Mouse (Mus musculus): ENCODE data around the gene Eif2ak1. TPM values are rescaled to one million over a fixed set of nuclear protein-coding genes. Genes with fewer than 3 reads are reported as not detected.

Gene Eif2ak1
- total and polyA plus RNA-seq, 3 experiments = 12.9 to 73.0 (median 34.6) TPM

- H3K36me3 ChIP-seq (replicated peaks) = peaks cover 11% of the 10 kb centered on the region
- peak overlapping the region; percentile 67; the same call in 1 of the 2 replicates for H3K4me3 ChIP-seq (ENCODE audit: low read depth, low read length)
- no peak for TF ChIP-seq GATA2 (IDR thresholded peaks at IDR 0.05; ENCODE audit: borderline replicate concordance, low read depth, low read length)
- no peak for TF ChIP-seq GATA1 (IDR thresholded peaks at IDR 0.05; ENCODE audit: borderline replicate concordance, low read length)
- no peak for TF ChIP-seq TAL1 (conservative IDR thresholded peaks at IDR 0.05; ENCODE audit: low read depth, low read length)
- TF ChIP-seq CTCF (IDR thresholded peaks at IDR 0.05; ENCODE audit: low read depth, low read length) = no peak
- TF ChIP-seq POLR2AphosphoS5 (IDR thresholded peaks at IDR 0.05; ENCODE audit: insufficient replicate concordance, low read depth, low read length) = no peak
- ATAC-seq (ENCODE audit: extremely low read depth, insufficient number of reproducible peaks, low FRiP score, poor library complexity, severe bottlenecking) (no peak), DNase-seq (ENCODE audit: low spot score) (no peak)
- H3K9me3 ChIP-seq (replicated peaks) = no peaks in the 10 kb centered on the region
- no peaks in the 10 kb centered on the region for H3K27me3 ChIP-seq (ENCODE audit: insufficient read depth, low read length)
- peaks cover 30% of the 10 kb centered on the region for H3K4me1 ChIP-seq (ENCODE audit: insufficient read depth, low read depth, low read length)
Observed at GRCm38 (mm10) chr5:143819906-143820660, 2.5 kb downstream of the Eif2ak1 start.

DNA sequence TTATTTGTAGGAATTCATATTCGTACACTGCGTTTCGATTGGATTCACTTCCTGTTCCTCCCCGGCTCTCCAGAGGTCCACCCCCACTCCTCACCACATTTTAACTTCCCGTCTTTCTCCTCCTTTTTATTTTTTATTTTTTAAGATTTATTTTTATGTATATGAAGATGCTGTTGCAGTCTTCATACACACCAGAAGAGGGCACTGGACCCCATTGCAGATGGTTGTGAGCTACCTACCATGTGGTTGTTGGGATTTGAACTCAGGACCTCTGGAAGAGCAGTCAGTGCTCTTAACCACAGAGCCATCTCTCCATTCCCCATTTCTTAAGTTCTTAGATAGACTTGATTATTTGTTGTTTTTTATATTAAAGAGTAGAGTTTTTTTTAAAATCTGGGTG, 3.2 kb downstream of the Eif2ak1 start:
- Histone ChIP-seq H3K27me3 (ENCODE audit: insufficient read depth, low read length) (no peaks in the 10 kb centered on the region), H3K4me1 (ENCODE audit: insufficient read depth, low read depth, low read length) (peaks cover 30% of the 10 kb centered on the region), H3K4me3 (ENCODE audit: low read depth, low read length) (no peak overlapping the region), H3K36me3 (replicated peaks) (peaks cover 11% of the 10 kb centered on the region), H3K9me3 (replicated peaks) (no peaks in the 10 kb centered on the region)
- TF ChIP-seq POLR2AphosphoS5 (IDR thresholded peaks at IDR 0.05; ENCODE audit: insufficient replicate concordance, low read depth, low read length) (no peak), TAL1 (conservative IDR thresholded peaks at IDR 0.05; ENCODE audit: low read depth, low read length) (no peak), CTCF (IDR thresholded peaks at IDR 0.05; ENCODE audit: low read depth, low read length) (no peak), GATA1 (IDR thresholded peaks at IDR 0.05; ENCODE audit: borderline replicate concordance, low read length) (no peak), GATA2 (IDR thresholded peaks at IDR 0.05; ENCODE audit: borderline replicate concordance, low read depth, low read length) (no peak)
- DNase-seq (ENCODE audit: low spot score) (no peak), ATAC-seq (ENCODE audit: extremely low read depth, insufficient number of reproducible peaks, low FRiP score, poor library complexity, severe bottlenecking) (no peak)

DNA sequence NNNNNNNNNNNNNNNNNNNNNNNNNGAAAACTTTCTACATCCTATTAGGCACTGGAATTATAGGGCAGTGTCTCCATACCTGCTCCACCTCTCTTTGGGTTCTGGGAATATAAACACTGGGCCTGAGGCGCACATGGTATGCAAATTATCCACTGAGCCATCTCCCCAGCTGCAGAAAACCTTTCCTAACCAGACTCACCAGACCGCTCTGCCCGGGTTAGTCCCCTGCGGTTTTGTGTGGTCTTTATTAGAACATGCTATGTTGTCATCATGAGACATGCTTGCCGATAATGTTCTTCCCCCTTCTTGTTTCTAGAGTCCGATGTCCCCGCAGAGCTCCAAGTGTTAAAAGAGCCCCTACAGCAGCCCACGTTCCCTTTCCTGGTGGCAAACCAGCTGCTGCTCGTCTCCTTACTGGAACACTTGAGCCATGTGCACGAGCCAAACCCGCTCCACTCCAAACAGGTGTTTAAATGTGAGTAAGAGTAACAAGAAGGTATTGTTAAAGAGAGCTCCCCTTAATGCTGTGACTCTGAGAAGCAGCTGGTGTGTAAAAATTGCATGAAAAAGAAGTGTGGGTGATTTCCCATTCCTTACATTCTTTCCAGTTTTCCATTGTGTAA, 54.1 kb downstream of the Eif2ak1 start:
- no peaks in the 10 kb centered on the region for H3K9me3 ChIP-seq (replicated peaks)
- no peaks in the 10 kb centered on the region for H3K27me3 ChIP-seq (ENCODE audit: insufficient read depth, low read length)
- H3K36me3 ChIP-seq (replicated peaks) = peaks cover 51% of the 10 kb centered on the region
- no peak overlapping the region for H3K4me3 ChIP-seq (ENCODE audit: low read depth, low read length)
- no peak for DNase-seq (ENCODE audit: low spot score)
- peaks cover 12% of the 10 kb centered on the region; the same call in 1 of the 2 replicates for H3K4me1 ChIP-seq (ENCODE audit: insufficient read depth, low read depth, low read length)
- TF ChIP-seq GATA2 (IDR thresholded peaks at IDR 0.05; ENCODE audit: borderline replicate concordance, low read depth, low read length) = no peak
- TF ChIP-seq TAL1 (conservative IDR thresholded peaks at IDR 0.05; ENCODE audit: low read depth, low read length) = no peak
- TF ChIP-seq GATA1 (IDR thresholded peaks at IDR 0.05; ENCODE audit: borderline replicate concordance, low read length) = no peak
- no peak for TF ChIP-seq CTCF (IDR thresholded peaks at IDR 0.05; ENCODE audit: low read depth, low read length)
- TF ChIP-seq POLR2AphosphoS5 (IDR thresholded peaks at IDR 0.05; ENCODE audit: insufficient replicate concordance, low read depth, low read length) = no peak
- ATAC-seq (ENCODE audit: extremely low read depth, insufficient number of reproducible peaks, low FRiP score, poor library complexity, severe bottlenecking) = no peak

DNA sequence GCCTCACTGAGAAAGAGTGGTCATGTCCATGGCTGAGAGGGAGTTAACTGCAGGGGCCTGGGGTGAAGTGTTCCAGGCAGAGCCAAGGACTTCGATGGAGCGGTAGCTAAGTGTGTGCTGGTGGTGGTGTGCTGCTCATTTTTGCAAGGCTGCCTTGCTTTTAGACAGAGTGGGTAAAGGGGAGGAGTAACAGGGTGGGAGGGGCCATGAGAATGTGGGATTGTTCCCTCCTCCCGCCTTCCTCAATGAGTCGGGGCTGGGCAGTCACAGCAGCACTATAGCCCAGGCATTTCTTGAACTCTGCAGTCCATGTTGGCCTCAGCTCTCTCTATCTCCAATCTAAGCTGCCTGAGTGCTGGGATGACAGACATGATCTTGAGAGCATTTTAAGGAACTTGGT, 57.0 kb downstream of the Eif2ak1 start:
- Histone ChIP-seq H3K27me3 (ENCODE audit: insufficient read depth, low read length) (no peaks in the 10 kb centered on the region), H3K36me3 (replicated peaks) (peaks cover 80% of the 10 kb centered on the region), H3K9me3 (replicated peaks) (no peaks in the 10 kb centered on the region), H3K4me1 (ENCODE audit: insufficient read depth, low read depth, low read length) (peaks cover 12% of the 10 kb centered on the region; the same call in 1 of the 2 replicates), H3K4me3 (ENCODE audit: low read depth, low read length) (no peak overlapping the region)
- DNase-seq (ENCODE audit: low spot score) = no peak
- ATAC-seq (ENCODE audit: extremely low read depth, insufficient number of reproducible peaks, low FRiP score, poor library complexity, severe bottlenecking) = no peak
- TF ChIP-seq TAL1 (conservative IDR thresholded peaks at IDR 0.05; ENCODE audit: low read depth, low read length) = no peak
- no peak for TF ChIP-seq POLR2AphosphoS5 (IDR thresholded peaks at IDR 0.05; ENCODE audit: insufficient replicate concordance, low read depth, low read length)
- TF ChIP-seq GATA2 (IDR thresholded peaks at IDR 0.05; ENCODE audit: borderline replicate concordance, low read depth, low read length) = no peak
- no peak for TF ChIP-seq CTCF (IDR thresholded peaks at IDR 0.05; ENCODE audit: low read depth, low read length)
- no peak for TF ChIP-seq GATA1 (IDR thresholded peaks at IDR 0.05; ENCODE audit: borderline replicate concordance, low read length)

DNA sequence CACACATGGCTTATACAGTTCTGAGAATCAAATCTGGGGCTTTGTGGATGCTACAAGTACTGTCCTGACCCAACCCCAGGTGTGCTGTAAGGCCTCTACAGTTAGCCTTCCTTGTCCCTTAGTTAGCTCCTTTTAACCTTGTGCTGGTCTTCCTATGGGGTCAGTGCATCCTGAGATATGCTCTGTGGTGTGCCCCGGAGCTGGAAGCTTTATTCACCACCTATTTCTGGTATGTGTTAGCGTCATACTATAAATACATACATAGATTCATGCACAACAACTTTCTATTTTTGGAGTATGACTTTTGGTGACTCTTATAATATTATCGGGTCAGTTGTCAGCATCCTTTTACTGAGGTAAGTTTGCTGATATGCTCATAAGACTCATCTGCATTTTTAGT, 67.7 kb downstream of the Eif2ak1 start:
- Histone ChIP-seq H3K27me3 (ENCODE audit: insufficient read depth, low read length) (no peaks in the 10 kb centered on the region), H3K36me3 (replicated peaks) (peaks cover 99% of the 10 kb centered on the region), H3K9me3 (replicated peaks) (peaks cover 8% of the 10 kb centered on the region), H3K4me1 (ENCODE audit: insufficient read depth, low read depth, low read length) (no peaks in the 10 kb centered on the region), H3K4me3 (ENCODE audit: low read depth, low read length) (no peak overlapping the region)
- DNase-seq (ENCODE audit: low spot score) = no peak
- no peak for TF ChIP-seq CTCF (IDR thresholded peaks at IDR 0.05; ENCODE audit: low read depth, low read length)
- TF ChIP-seq TAL1 (conservative IDR thresholded peaks at IDR 0.05; ENCODE audit: low read depth, low read length) = no peak
- TF ChIP-seq POLR2AphosphoS5 (IDR thresholded peaks at IDR 0.05; ENCODE audit: insufficient replicate concordance, low read depth, low read length) = no peak
- no peak for TF ChIP-seq GATA2 (IDR thresholded peaks at IDR 0.05; ENCODE audit: borderline replicate concordance, low read depth, low read length)
- TF ChIP-seq GATA1 (IDR thresholded peaks at IDR 0.05; ENCODE audit: borderline replicate concordance, low read length) = no peak
- ATAC-seq (ENCODE audit: extremely low read depth, insufficient number of reproducible peaks, low FRiP score, poor library complexity, severe bottlenecking) = no peak

DNA sequence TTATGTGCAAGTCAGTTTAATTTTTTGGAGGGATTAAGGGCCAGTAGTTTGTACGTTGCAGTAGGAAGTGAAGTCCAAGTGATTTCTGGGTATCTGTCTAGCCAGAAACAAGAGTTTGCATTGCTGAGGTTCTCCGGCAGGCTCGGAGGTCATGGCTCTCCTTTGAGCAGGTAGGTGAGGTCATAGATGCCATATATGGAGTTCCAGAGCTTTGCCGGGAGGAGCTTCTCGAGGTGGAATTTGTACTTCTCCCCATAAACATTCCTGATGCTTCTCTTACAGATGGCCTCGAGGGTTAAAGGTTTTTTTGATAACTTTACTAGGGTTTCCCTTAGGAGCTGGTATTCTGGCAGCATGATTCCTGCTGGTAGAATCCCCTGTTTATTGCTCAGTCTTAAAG, 73.2 kb downstream of the Eif2ak1 start:
- H3K36me3 ChIP-seq (replicated peaks) = peaks cover 92% of the 10 kb centered on the region
- H3K4me3 ChIP-seq (ENCODE audit: low read depth, low read length) = no peak overlapping the region
- no peak for DNase-seq (ENCODE audit: low spot score)
- peaks cover 38% of the 10 kb centered on the region for H3K4me1 ChIP-seq (ENCODE audit: insufficient read depth, low read depth, low read length)
- peaks cover 4% of the 10 kb centered on the region for H3K9me3 ChIP-seq (replicated peaks)
- ATAC-seq (ENCODE audit: extremely low read depth, insufficient number of reproducible peaks, low FRiP score, poor library complexity, severe bottlenecking) = no peak
- TF ChIP-seq POLR2AphosphoS5 (IDR thresholded peaks at IDR 0.05; ENCODE audit: insufficient replicate concordance, low read depth, low read length) (no peak), GATA1 (IDR thresholded peaks at IDR 0.05; ENCODE audit: borderline replicate concordance, low read length) (no peak)
- no peaks in the 10 kb centered on the region for H3K27me3 ChIP-seq (ENCODE audit: insufficient read depth, low read length)

Measured in G1E (cell line).